Mouse (Mus musculus) megakaryocyte, embryonic 14.5 days (primary cell): Measurements from ENCODE around the gene Nanos2. TPM values are rescaled to one million over a fixed set of nuclear protein-coding genes. Genes with fewer than 3 reads are reported as not detected.

Experiments
- H3K27me3 ChIP-seq: replicated peaks from 2 replicates; pipeline ENCODE3; 2012; ENCODE audit warnings: inconsistent platforms
- H3K36me3 ChIP-seq: replicated peaks from 2 replicates; pipeline ENCODE3; 2012; ENCODE audit warnings: low read length, inconsistent platforms, mixed read lengths
- H3K4me1 ChIP-seq: 2 replicates; pipeline ENCODE4 v1.6.1; 2012; ENCODE audit warnings: inconsistent platforms
- H3K4me3 ChIP-seq: replicated peaks from 2 replicates; pipeline ENCODE3; 2012; ENCODE audit warnings: moderate library complexity, mild to moderate bottlenecking, inconsistent platforms
- H3K9me3 ChIP-seq: 2 replicates; pipeline ENCODE4 v1.6.1; 2012; ENCODE audit warnings: inconsistent platforms
- FLI1 ChIP-seq: IDR thresholded peaks from 2 replicates; pipeline ENCODE4 v1.6.1; 2012; ENCODE audit warnings: low read length, inconsistent platforms, mixed read lengths
- GATA1 ChIP-seq: IDR thresholded peaks from 3 replicates; pipeline ENCODE4 v1.6.1; 2012; ENCODE audit warnings: mixed read lengths, low read length, inconsistent platforms, borderline replicate concordance
- polyA plus RNA-seq: library from polyadenylated mRNA; stranded (reverse); fragments of >175 nt; gene quantifications from 2 replicates; pipeline ENCODE4 v1.2.3, GENCODE M21; 2012; ENCODE audit warnings: low replicate concordance; ENCODE audit not compliant: insufficient read depth

The Nanos2 gene
- polyA plus RNA-seq, 1 experiment = not detected

GRCm38 (mm10) chr7:19002848-19003498 lies 15.8 kb downstream of the Nanos2 start:
- H3K27me3 ChIP-seq = no peaks in the 10 kb centered on the region
- TF ChIP-seq GATA1 (no peak), FLI1 (no peak)
- H3K4me3 ChIP-seq = peak overlapping the region; percentile 92
- H3K36me3 ChIP-seq = peaks cover 36% of the 10 kb centered on the region
- H3K9me3 ChIP-seq = no peaks in the 10 kb centered on the region
- H3K4me1 ChIP-seq = peaks cover 84% of the 10 kb centered on the region

GRCm38 (mm10) chr7:19003902-19004630 lies 16.9 kb downstream of the Nanos2 start, which contains the start of gene Irf2bp1:
Gene Irf2bp1, plus strand, starts transcription at chr7:19004044.
- no peak for TF ChIP-seq GATA1
- TF ChIP-seq FLI1 = no peak
- peaks cover 81% of the 10 kb centered on the region for H3K4me1 ChIP-seq
- peak within 1 kb of the TSS; percentile 99 for H3K4me3 ChIP-seq
- H3K27me3 ChIP-seq = no peaks in the 10 kb centered on the region
- no peaks in the 10 kb centered on the region for H3K9me3 ChIP-seq
- H3K36me3 ChIP-seq = peaks cover 28% of the 10 kb centered on the region

- peaks cover 77% of the 10 kb centered on the region for H3K4me1 ChIP-seq
- TF ChIP-seq FLI1 = no peak
- TF ChIP-seq GATA1 = no peak
- no peaks in the 10 kb centered on the region for H3K9me3 ChIP-seq
- peaks cover 26% of the 10 kb centered on the region for H3K36me3 ChIP-seq
- no peaks in the 10 kb centered on the region for H3K27me3 ChIP-seq
- peak overlapping the region; percentile 99 for H3K4me3 ChIP-seq
These were observed 17.5 kb downstream of the Nanos2 start for GRCm38 (mm10) chr7:19004631-19005079.

- Histone ChIP-seq H3K9me3 (no peaks in the 10 kb centered on the region), H3K4me3 (peak overlapping the region; percentile 59), H3K27me3 (no peaks in the 10 kb centered on the region), H3K36me3 (peaks cover 26% of the 10 kb centered on the region), H3K4me1 (peaks cover 76% of the 10 kb centered on the region)
- TF ChIP-seq FLI1 (no peak), GATA1 (no peak)
These were observed 18.4 kb downstream of the Nanos2 start for GRCm38 (mm10) chr7:19005417-19006121.

- no peak overlapping the region for H3K4me3 ChIP-seq
- H3K9me3 ChIP-seq = no peaks in the 10 kb centered on the region
- no peaks in the 10 kb centered on the region for H3K27me3 ChIP-seq
- TF ChIP-seq FLI1 (no peak), GATA1 (no peak)
- peaks cover 71% of the 10 kb centered on the region for H3K4me1 ChIP-seq
- peaks cover 26% of the 10 kb centered on the region for H3K36me3 ChIP-seq
These were observed 19.3 kb downstream of the Nanos2 start for GRCm38 (mm10) chr7:19006476-19006875.

- Histone ChIP-seq H3K4me3 (no peak overlapping the region), H3K9me3 (no peaks in the 10 kb centered on the region), H3K36me3 (peaks cover 26% of the 10 kb centered on the region), H3K27me3 (no peaks in the 10 kb centered on the region), H3K4me1 (peaks cover 71% of the 10 kb centered on the region)
- no peak for TF ChIP-seq GATA1
- TF ChIP-seq FLI1 = no peak
These were observed 20.1 kb downstream of the Nanos2 start for GRCm38 (mm10) chr7:19007026-19007977.

- Histone ChIP-seq H3K27me3 (peaks cover 13% of the 10 kb centered on the region), H3K4me1 (peaks cover 51% of the 10 kb centered on the region), H3K4me3 (peak overlapping the region; percentile 20), H3K9me3 (no peaks in the 10 kb centered on the region), H3K36me3 (peaks cover 17% of the 10 kb centered on the region)
- TF ChIP-seq GATA1 = no peak
- TF ChIP-seq FLI1 = no peak
These were observed 23.4 kb downstream of the Nanos2 start for GRCm38 (mm10) chr7:19010581-19010980.

- peak overlapping the region; percentile 87 for H3K4me3 ChIP-seq
- TF ChIP-seq GATA1 (no peak), FLI1 (no peak)
- no peaks in the 10 kb centered on the region for H3K9me3 ChIP-seq
- peaks cover 4% of the 10 kb centered on the region for H3K36me3 ChIP-seq
- H3K27me3 ChIP-seq = peaks cover 13% of the 10 kb centered on the region
- H3K4me1 ChIP-seq = peaks cover 35% of the 10 kb centered on the region
These were observed 24.9 kb downstream of the Nanos2 start for GRCm38 (mm10) chr7:19012025-19012621.
